Mouse (Mus musculus) ZHBTc4 (cell line): Measurements from ENCODE around the gene Tiparp.

Experiments
- DNase-seq: peaks from one replicate; pipeline ENCODE4 v3.0.0-alpha.2; 2011; ENCODE audit warnings: low read depth, low spot score

Tiparp gene

DNA sequence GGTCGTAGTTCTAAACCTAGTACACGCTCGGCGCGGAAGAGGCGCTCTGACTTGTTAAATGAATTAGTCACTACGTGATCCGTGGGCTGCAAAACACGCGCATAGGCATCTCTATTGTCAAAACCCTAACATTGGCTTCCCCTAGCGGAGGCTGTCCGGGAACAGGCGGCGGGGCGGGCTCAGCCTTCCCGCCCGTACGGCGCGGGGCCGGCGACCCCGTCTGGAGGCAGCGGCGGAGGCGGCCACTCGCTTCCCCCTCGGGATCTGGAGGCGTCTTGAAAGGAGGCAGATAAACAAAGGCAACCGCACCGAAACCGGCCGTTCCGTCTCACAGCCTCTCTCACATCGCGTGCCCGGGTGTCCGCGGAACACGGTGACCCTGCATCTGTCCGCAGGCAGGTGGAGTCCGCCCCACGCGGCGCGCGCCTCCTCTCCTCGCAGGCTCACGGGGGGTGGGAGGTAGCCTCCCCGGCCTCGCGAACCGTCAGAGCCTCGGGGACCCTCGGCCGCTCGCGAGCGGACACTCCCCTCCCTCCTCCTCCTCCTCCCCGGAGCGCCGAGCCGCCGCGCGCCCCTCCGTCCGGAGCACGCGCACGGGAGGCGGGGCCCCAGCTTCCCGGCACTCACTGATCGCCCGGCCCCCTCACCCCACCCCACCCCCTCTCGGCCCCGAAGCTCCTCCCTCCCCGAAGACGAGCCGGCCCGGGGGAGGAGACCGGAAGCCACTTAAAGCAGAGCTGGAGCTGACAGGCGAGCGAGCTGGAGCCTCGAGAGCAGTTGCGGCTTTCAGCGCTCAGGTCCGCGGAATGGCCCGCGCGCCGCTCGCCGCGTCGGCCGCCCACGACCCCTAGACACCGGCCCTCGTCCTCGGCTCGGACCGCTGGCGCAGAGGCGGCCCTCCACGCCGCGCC lies at the start of gene Tiparp:
Tiparp (plus strand) TSS at position 720 of the 911 bp plus-strand sequence.
- peak; percentile 97 for DNase-seq

- no peak for DNase-seq
Measured at GRCm38 (mm10) chr3:65480676-65481075, 47.5 kb upstream of the Tiparp start.

DNA sequence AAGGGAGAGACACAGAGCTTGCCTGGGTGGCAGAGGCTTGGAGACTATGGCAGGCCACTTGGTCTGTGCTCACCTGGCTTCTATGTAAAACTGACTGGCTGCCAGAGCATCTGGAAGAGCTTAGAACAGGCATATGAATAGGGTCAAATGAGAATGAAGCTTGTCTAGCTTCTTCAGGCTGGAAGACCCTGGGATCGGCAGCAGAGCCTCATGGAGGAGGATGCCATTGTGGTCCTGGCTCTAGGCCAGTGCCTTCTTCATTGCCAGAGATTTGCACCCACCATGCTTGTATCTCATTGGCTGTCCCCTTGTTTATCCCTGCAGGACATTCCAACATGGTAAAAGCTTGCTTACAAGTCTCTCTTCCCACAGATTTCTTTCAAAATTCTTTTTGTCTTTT lies 45.9 kb upstream of the Tiparp start:
- peak; percentile 38 for DNase-seq

GRCm38 (mm10) chr3:65482698-65483407 lies 45.4 kb upstream of the Tiparp start:
- peak; percentile 94 for DNase-seq

DNA sequence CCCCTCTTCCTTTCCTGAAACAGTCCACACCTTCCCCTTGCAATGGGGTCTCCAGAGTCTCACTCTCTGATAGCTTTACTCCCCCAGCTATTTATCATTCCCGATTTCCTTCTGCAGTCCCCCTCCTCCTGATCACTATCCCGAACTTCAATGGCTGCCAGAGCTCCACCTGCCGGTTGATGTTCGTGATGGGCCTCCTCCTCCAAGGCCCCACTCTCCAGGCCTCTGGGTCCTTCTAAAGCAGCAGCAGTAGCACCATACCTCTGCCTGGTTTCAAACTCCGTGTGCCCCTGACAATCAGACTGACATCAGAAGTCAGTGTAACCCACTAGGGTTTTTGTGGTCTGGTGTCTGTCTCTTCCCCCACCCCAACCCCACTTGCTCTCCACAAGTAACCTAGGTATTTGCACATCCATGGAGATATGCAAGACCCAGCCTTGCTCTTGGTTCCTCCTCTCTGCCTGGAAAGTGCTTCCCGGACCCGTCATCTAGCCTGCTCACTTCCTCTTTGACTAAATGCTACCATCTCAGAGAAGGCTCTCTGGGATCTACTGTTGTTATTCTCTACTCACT lies 44.0 kb upstream of the Tiparp start:
- DNase-seq: peak; percentile 78

DNA sequence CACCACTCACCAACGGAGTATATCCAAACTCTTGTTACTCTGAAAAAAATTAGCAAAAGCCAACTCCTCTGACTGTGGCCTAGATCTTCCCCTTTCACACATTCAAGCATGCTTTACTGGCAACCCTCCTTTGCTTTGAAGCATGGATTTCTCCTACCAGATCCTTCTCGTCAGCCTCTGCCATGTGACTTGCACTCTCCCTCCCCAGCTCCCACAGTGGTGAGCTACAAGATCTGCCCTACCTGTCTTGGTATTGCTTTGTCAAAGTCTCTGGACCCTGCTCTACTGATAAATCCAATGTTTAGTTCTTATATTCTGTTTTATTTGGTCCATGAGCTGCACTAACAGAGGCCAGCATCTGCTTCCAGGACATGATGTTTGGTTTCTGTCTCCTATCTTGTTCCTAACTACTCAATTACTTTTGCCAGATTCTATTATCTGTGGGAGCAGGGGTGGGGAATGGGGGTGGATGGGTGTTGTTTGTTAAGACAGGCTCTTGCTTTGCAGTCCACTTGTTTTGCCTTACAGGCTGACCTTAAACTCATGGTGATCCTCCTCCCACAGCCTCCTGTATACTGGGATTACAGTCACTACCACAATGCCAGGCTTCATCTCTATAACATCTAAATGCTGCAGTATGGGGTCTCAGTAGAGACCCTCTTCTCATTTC lies 40.7 kb upstream of the Tiparp start:
- DNase-seq: no peak

DNA sequence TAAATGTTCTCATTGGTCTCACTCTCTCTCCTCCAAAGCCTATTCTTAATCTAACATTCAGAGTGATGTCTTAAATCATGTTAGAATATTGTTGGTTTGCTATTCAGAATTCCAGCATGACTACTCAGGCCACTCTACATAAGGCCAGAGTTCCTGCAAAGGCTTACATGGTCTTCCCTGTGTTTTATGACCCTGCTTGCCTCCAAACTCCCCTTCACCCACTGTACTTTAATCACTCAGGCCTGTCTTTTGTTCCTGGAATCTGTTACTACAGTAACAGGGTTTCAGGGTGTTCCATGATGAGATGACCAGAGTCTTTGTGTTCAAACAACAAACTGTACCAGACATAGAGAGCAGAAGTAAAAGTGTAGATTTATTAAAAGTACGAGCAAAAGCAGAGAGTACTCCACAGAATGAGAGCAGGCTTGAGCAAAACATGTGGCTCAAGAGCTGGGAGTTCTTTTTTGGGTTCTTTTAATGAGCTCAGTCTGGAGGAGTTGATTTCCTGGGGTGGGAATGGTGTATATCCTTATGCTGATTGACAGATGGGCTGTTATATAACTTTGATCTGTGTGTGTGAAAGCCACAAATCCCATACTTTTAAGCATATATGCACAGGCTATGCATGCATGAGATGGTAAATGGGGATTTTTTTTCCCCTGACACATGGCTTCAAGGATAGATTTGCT lies 39.5 kb upstream of the Tiparp start:
- no peak for DNase-seq

DNA sequence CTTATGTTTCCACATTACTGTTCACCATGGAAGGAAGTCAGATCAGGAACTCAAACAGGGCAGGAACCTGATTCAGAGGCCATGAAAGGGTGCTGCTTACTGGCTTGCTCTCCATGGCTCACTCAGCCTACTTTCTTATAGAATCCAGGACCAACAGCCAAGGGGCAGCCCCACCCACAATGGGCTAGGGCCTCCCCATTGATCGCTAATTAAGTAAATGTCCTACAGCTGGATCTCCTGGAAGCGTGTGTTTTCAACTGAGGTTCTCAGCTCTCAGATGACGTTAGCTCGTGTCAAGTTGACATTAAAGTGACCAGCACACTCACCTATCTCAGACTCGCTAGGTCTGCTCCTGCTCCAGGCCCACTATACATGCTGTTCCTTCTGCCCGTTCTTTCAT lies 38.6 kb upstream of the Tiparp start:
- DNase-seq: peak; percentile 55

GRCm38 (mm10) chr3:65494291-65494763 lies 33.9 kb upstream of the Tiparp start:
- DNase-seq: peak; percentile 14

DNA sequence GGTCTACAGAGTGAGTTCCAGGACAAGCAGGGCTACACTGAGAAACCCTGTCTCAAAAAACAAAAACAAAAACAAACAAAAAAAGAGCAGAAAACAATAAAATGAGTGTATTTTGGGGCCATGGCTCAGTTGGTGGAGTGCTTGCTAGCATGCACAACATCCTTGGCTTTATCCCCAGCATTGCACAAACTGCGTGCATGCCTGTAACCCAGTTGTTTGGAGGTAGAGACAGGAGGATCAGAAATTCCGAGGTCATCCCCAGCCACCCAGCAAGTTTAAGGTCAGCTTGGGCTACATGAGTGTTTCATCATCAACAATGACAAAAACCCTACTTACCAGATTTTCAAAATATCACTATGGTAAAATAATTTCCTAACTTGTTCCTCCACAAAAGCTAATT lies 20.4 kb upstream of the Tiparp start:
- DNase-seq: no peak

GRCm38 (mm10) chr3:65510588-65510987 lies 17.6 kb upstream of the Tiparp start:
- no peak for DNase-seq

GRCm38 (mm10) chr3:65515751-65516150 lies 12.5 kb upstream of the Tiparp start:
- DNase-seq: no peak

DNA sequence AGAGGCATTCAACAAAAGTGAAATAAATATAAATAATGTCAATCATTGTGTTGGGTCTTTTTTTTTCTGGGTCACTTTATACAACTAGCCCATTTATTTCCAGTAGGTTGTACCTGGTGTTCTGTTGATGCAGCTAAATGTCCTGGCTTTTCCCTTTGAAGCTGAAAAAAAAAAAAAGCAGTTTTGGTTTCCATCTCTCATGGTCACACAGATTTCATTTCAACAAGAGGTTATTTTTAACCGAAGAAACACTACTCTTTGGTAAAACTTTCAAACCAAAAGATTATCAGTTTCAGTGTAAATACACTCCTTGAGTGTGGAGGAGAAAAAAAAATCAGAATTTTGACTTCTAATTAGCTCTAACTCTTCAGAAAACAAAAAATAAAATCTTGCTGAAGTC lies 11.7 kb upstream of the Tiparp start:
- no peak for DNase-seq

DNA sequence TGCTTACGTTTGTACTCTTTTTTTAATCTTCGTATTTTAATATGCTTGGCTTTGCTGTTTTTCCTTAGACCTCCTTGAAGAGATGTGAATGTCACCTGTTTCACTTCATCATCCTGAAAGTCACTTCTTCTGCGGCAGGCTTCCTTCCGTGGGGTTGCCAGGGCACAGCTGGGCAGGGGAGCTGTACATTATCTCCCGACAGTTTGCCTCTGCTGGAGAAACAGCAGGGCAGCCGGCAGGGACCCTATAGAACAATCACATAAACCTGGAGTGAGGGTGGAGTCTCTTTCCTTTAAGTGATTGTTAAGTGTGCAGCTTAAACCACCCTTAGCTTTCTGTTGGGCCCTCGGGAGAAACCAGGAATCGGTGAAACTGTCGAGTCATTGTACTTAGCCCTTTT lies 11.1 kb upstream of the Tiparp start:
- DNase-seq: peak; percentile 65

DNA sequence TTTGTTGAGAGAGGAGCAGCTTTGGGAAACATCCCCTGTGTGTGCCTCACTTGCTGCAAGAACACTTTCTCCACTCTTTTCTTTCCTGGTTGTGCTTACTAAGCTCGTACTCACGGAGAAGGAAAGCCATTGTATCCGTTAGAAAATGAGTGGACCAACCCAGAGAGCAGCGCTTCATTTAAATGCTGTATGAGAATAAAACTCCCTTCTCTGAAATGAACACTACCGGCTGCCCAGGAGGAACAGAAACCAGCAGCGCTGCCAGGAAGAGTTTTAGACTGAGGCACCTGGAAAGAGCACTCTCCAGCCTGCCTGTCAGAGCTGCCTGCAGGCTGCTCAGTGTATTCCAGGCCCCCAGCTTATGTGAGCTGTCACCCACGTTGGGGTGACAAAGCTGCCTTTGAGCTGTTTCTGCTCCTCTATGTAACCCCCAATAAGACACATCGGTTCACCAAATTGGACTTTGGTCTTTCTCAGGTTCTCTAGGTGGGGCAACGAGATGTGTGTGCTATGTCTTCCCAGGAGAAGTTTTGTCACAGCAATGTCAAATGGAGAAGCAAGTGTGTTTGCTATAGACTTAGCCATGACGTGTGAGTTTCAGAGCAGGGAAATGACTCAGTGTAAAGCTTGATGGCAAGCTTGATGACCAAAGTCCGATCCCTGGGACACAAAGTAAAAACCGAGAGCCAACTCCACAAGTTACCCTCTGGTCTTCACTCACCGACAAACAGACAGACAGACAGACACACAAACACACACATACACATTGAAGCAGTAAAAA lies 10.3 kb upstream of the Tiparp start:
- peak; percentile 27 for DNase-seq

DNA sequence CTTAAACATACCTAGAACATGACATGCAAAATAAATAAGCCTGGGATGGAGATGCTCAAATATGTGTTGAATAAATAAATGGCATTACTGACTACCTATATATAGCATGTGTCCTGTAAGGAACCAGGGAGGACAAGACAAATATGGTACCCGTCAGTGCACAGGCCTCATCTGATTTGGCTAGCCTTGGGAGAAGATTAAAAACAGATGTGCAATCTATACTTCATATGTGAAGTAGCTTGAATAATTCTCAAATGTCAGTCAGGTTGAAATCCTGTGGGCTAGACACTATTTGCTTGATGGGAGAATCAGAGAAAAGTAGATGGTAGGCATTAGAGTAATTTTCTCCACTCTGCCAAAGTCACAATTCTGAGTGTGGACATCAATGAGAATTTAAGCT lies 6.8 kb upstream of the Tiparp start:
- no peak for DNase-seq

GRCm38 (mm10) chr3:65523397-65523796 lies 4.8 kb upstream of the Tiparp start:
- DNase-seq: no peak

- DNase-seq: peak; percentile 25
Measured at GRCm38 (mm10) chr3:65525731-65526130, 2.5 kb upstream of the Tiparp start.

- no peak for DNase-seq
Measured at GRCm38 (mm10) chr3:65527196-65527595, 1.0 kb upstream of the Tiparp start.
